Mouse (Mus musculus) urinary bladder, postnatal 14 days (tissue): ENCODE data around the gene Det1.

Experiments
- DNase-seq: peaks from one replicate; pipeline ENCODE4 v3.0.0; 2021; ENCODE audit warnings: low spot score

Gene Det1

GRCm38 (mm10) chr7:78782639-78783581 lies 64.2 kb downstream of the Det1 start, which contains the start of the genes Mrps11 and Mrpl46:
Gene Mrps11, plus strand, starts transcription at chr7:78783119.
Gene Mrpl46, minus strand, starts transcription at chr7:78783531.
- DNase-seq: peak; percentile 87

GRCm38 (mm10) chr7:78778741-78779140 lies 68.3 kb downstream of the Det1 start:
- no peak for DNase-seq
